Mouse (Mus musculus) gastrocnemius, adult 8-10 months (tissue): ENCODE results near the gene Arl5c. TPM values are rescaled to one million over a fixed set of nuclear protein-coding genes. Genes with fewer than 3 reads are reported as not detected.

Experiments used
- DNase-seq, 2 experiments: peaks; one replicate each; pipeline ENCODE4 v3.0.0; 2022; ENCODE audit warnings: low spot score in 2 of 2
- total RNA-seq, 4 experiments: library from RNA; stranded (reverse); gene quantifications; 2 replicates each; pipeline ENCODE4 v1.2.4; 2022

The Arl5c gene
- total RNA-seq, 4 experiments from 2014 or later, result 0.18 to 0.19 TPM; not detected in 2

DNA sequence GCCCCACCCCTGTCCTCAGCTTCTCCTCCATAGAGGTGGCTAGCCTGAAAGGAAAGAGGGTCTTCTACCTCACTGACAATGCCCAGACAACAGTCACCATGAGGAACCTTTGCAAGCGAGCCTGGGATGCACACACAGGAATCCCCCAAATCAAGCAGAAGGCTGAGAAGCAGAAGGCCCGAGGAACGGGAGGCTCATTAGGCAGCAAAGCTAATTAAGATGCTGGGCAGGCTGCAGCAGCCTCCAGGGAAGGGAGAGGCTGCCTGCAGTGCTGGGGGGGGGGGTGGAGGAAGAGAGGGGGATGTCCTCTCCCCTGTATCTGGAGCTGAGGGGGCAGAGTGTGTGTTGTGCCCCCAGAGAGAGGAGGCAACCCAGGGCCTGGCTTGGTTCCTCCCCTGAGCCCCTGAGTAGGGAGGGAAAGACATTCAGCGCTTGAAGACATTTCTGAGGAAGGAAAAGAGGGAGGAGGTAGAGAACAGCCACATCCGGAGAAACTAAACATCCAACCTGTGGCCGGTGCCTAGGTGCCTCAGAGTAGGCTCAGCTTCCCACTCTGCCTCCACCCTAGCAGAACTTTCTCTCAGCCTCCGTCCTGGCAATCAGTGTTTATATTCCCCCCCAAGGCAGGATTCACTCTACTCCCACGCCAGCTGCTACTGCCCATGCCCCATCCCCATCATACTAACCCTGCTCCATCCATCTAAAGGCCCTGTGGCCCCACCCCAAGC lies 24.1 kb upstream of the Arl5c start:
- DNase-seq, result no peak

GRCm38 (mm10) chr11:98018858-98019641 lies 23.1 kb upstream of the Arl5c start:
- peak in 1 of 2 experiments; percentile 68 for DNase-seq

GRCm38 (mm10) chr11:98018222-98018621 lies 22.2 kb upstream of the Arl5c start:
- peak in 1 of 2 experiments; percentile 66 for DNase-seq

DNA sequence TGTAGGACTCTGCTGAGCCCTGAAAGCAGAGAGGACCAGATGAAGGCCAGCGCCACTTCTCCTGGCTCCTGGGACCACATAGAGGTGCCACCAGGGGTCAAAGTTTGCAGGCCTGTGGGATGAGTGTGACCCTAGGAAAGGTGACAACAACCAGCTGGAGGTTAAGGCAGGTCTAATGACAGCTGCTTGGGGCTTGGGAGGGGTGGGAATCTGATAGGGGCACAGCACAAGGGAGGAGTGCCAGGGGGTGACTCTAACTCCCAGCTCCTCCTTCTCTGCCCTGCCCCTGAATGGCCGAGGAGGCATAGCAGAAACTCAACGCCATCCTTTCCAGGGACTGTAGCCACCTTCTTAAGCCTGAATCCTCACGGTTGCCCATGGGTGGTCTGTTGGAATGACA lies 20.8 kb upstream of the Arl5c start:
- peak in 1 of 2 experiments; percentile 72 for DNase-seq

- no peak for DNase-seq
These were observed 20.2 kb upstream of the Arl5c start for GRCm38 (mm10) chr11:98016177-98016576.

DNA sequence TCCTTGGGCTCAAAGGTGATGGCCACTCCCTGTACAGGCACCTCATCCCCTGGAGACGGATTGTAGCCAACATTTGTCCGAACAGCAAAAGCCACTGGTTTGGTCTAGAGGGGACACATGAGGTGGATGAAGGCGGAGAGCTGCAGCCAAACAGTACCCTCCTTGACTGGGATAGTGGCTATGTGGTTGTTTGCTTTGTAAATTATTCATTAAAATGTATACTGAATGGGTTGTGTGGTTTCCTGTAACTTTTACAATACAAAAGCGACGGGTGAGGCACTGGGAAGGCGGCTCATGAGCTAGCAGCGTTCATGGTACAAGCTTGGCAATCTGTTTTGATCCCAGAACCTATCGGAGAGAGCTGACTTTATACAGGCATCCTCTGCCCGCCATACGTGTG lies 16.9 kb upstream of the Arl5c start:
- DNase-seq, result no peak

- DNase-seq, result no peak
These were observed 15.7 kb upstream of the Arl5c start for GRCm38 (mm10) chr11:98011716-98012115.

DNA sequence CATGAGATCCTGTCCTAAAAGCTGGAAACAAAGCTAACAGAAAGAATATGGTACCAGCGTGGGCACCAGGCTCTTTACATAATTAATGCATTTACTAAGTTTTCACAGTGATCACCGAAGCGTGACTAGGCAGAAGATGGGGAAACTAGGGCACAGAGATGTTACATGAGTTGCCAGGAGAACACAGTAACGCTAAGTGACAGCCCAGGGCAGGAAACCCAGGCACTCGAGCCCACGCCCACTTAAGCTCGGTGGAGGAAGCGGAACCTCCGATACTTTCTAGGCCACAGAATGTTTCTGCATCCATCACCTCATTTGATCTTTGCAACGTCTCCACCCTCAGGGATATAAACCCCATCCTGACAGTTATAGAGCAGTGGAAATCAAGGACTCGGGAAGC lies 12.1 kb upstream of the Arl5c start:
- no peak for DNase-seq

GRCm38 (mm10) chr11:98005686-98006085 lies 9.7 kb upstream of the Arl5c start:
- DNase-seq, result peak; percentile 46 to 62

- peak in 1 of 2 experiments; percentile 44 for DNase-seq
These were observed 9.1 kb upstream of the Arl5c start for GRCm38 (mm10) chr11:98005076-98005475.

- DNase-seq, result no peak
These were observed 8.2 kb upstream of the Arl5c start for GRCm38 (mm10) chr11:98004161-98004560.

DNA sequence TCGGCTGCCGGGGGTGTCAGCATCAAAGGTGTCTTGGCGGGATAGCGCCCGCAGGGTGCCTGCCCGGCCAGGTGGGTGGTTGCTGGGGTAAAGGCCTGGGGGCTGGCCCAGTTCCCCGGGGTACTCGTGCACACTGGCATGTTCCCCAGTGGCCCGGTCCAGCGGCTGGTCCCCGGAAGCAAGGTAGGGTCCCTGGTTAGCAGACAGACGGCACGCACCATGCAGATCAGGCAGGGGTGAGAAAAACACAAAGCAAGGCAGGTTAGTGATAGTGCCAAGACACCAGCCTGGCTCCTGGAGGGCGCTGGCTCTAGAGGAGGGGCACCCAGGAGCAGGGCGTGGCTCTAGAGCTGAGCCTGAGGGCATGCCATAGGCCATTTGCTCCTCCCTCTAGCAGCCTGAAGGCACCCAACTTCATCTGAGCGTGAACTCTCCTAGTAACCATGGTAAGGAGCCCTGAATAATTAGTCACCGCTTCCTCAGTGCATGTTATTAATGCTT lies 7.2 kb upstream of the Arl5c start:
- DNase-seq, result no peak

DNA sequence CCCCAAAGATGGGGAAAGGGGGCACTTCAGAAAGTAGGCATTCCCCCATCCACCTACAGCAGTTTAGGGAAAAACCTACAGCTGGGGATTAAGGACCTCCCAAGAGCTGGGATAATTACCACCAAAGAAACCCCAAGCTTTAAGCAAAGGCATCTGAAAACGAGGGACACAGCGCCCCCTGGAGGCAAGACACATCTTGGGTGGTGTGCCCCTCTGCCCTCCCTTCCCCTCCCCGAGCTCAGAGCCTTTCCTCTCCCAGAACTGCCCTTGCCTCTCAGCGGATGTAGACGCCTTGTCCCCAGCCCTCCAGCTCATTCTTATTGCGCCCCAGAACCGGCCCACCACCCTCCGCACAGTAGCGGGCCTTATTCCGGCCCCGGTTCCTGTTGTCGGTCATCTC lies 6.6 kb upstream of the Arl5c start:
- peak in 1 of 2 experiments; percentile 65 for DNase-seq

DNA sequence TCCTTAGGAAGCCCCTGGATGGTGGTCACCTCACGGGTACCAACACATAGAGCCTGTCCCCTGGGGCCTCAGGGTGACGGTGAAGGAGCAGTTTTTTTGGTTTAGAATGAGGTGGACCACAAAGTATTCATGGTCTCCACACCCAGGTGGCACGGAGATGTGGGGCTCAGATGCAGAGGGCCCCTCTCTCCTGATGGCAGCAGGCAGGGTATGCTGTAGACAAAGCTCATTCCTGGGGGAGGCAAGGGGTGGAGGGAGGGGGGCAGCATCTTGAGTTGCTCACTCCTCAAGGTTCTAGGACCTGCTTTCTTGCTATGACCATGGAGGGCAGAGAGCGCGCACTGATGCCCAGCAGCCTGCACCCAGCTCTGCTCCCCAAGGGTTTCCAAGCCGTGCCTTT lies 6.0 kb upstream of the Arl5c start:
- DNase-seq, result no peak

- no peak for DNase-seq
These were observed 5.4 kb upstream of the Arl5c start for GRCm38 (mm10) chr11:98001351-98001824.

GRCm38 (mm10) chr11:98000378-98001140 lies 4.6 kb upstream of the Arl5c start:
- no peak for DNase-seq

- no peak for DNase-seq
These were observed 3.8 kb upstream of the Arl5c start for GRCm38 (mm10) chr11:97999748-98000147.

- DNase-seq, result no peak
These were observed 3.1 kb upstream of the Arl5c start for GRCm38 (mm10) chr11:97998898-97999608.

- DNase-seq, result no peak
These were observed 2.3 kb upstream of the Arl5c start for GRCm38 (mm10) chr11:97998074-97998793.

- DNase-seq, result no peak
These were observed 1.5 kb upstream of the Arl5c start for GRCm38 (mm10) chr11:97997387-97997960.
